Mouse (Mus musculus) spleen, adult 2 months (tissue): ENCODE measurements around the gene Iffo2.

Source experiments
- CTCF ChIP-seq: fragments of 200-500 bp; IDR thresholded peaks from 2 replicates; pipeline ENCODE4 v1.5.1; 2011; ENCODE audit warnings: mild to moderate bottlenecking, inconsistent platforms; ENCODE audit not compliant: insufficient read depth, insufficient read length, insufficient replicate concordance; ENCODE audit errors: extremely low read depth
- POLR2A ChIP-seq: fragments of 200-500 bp; IDR thresholded peaks from 2 replicates; pipeline ENCODE4 v1.6.1; 2011; ENCODE audit warnings: low read depth, low read length, inconsistent platforms

DNA sequence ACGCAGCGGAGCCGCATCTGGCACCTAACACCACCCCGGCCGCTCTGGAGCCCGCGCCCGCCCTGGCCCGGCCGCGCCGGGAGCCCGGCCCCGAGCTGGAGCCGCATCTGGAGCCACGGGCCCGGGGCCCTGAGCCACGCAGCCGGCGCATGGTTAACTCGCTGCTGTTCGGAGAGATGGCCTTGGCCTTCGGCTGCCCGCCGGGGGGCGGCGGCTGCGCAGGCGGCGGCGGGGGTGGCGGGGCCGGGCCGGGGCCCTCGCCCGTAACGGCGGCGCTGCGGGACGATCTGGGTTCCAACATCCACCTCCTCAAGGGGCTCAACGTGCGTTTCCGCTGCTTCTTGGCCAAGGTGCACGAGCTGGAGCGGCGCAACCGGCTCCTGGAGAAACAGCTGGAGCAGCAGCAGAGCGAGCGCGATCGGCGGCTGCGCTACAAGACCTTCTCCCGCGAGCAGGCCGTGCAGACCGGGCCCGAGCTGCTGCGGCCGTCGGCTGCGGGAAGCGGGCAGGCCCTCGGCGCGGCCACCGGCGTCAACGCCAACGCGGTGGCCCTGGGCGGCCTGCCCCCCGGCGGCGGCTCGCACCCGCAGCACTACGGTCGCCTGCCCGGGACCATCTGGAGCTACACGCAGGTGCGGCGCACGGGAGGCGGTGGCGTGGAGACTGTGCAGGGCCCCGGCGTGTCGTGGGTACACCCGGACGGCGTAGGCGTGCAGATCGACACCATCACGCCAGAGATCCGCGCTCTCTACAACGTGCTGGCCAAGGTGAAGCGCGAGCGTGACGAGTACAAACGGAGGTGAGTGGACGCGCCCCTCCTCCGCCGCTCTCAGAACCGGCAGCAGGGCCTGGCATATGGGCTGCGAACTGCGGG, 44.7 kb downstream of the Iffo2 start:
- TF ChIP-seq CTCF (no peak), POLR2A (no peak)
